Mouse (Mus musculus) stomach, postnatal 0 days (tissue): Measurements from ENCODE around the gene Arhgef33.

Experiments
- CTCF ChIP-seq: IDR thresholded peaks from 2 replicates; pipeline ENCODE4 v1.5.1; 2016; ENCODE audit warnings: antibody characterized with exemption, low read depth, mild to moderate bottlenecking, moderate library complexity
- EP300 ChIP-seq: optimal IDR thresholded peaks from 2 replicates; pipeline ENCODE3; 2016; ENCODE audit warnings: antibody characterized with exemption

- no peak for TF ChIP-seq CTCF
- no peak for TF ChIP-seq EP300
These were observed 4.6 kb downstream of the Arhgef33 start for GRCm38 (mm10) chr17:80311761-80312160.
